Mouse (Mus musculus): ENCODE data around the gene Ccdc9.

DNA sequence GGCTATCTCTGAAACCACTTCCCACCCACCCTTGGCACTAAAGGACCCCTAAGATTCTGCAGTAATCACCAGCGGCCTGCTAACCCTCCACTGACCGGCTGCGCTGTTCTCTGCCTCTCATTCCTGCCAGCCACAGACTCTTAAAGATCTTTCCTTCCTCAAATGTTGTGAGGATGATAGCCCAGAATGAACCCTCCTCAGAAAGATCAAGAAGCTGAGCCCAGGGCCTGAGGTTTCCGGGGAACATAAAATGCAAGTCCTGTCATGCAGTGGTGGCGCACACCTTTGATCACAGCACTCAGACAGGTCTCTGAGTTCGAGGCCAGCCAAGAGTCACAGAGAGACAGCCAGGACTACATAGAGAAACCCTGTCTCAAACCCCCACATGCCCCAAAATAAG, 44.4 kb downstream of the Ccdc9 start:
- TF ChIP-seq CTCF (IDR thresholded peaks at IDR 0.05; ENCODE audit: insufficient read depth, low read depth, low read length) (no peak), POLR2A (IDR thresholded peaks at IDR 0.05; ENCODE audit: insufficient read depth, low read depth, low read length) (no peak)
